Mouse (Mus musculus) embryonic facial prominence, embryonic 11.5 days (tissue): Measurements from ENCODE around the gene Lrfn2. TPM values are rescaled to one million over a fixed set of nuclear protein-coding genes. Genes with fewer than 3 reads are reported as not detected.
A peak's percentile ranks its signal among the peaks of the same experiment; 100 is the strongest.

Source experiments
- ATAC-seq: fragments of 200-750 bp; cut with Nextera tagmentation; replicated peaks from 2 replicates; pipeline ENCODE4 v1.8.0; 2017; ENCODE audit warnings: low read depth; ENCODE audit not compliant: insufficient number of reproducible peaks, low FRiP score, low TSS enrichment
- DNase-seq: peaks from one replicate; pipeline ENCODE4 v3.0.0-alpha.2; 2015; ENCODE audit warnings: low spot score
- H3K27ac ChIP-seq: fragments of 300-500 bp; sonication (generic); replicated peaks from 2 replicates; pipeline ENCODE4 v1.5.1; 2014; ENCODE audit warnings: mild to moderate bottlenecking, low read depth, low read length, control low read depth
- H3K27me3 ChIP-seq: fragments of 300-500 bp; sonication (generic); 2 replicates; pipeline ENCODE4 v1.6.1; 2014; ENCODE audit warnings: mild to moderate bottlenecking, low read length, moderate library complexity, mixed read lengths; ENCODE audit not compliant: control insufficient read depth, insufficient read depth
- H3K36me3 ChIP-seq: fragments of 300-500 bp; sonication (generic); replicated peaks from 2 replicates; pipeline ENCODE4 v1.6.1; 2014; ENCODE audit warnings: low read depth, mild to moderate bottlenecking, low read length, moderate library complexity, mixed read lengths; ENCODE audit not compliant: control insufficient read depth, insufficient read depth
- H3K4me1 ChIP-seq: fragments of 300-500 bp; sonication (generic); 2 replicates; pipeline ENCODE4 v1.6.1; 2014; ENCODE audit warnings: low read length, mixed read lengths; ENCODE audit not compliant: control insufficient read depth, insufficient read depth
- H3K4me2 ChIP-seq: fragments of 300-500 bp; sonication (generic); 2 replicates; pipeline ENCODE4 v1.6.1; 2014; ENCODE audit warnings: low read depth, mild to moderate bottlenecking, control low read depth, low read length, moderate library complexity
- H3K4me3 ChIP-seq: fragments of 300-500 bp; sonication (generic); 2 replicates; pipeline ENCODE4 v1.5.1; 2014; ENCODE audit warnings: low read depth, low read length, control low read depth
- H3K9ac ChIP-seq: fragments of 300-500 bp; sonication (generic); replicated peaks from 2 replicates; pipeline ENCODE4 v1.6.1; 2014; ENCODE audit warnings: mild to moderate bottlenecking, control low read depth, low read length
- H3K9me3 ChIP-seq: fragments of 300-500 bp; sonication (generic); replicated peaks from 2 replicates; pipeline ENCODE4 v1.6.1; 2016; ENCODE audit warnings: mild to moderate bottlenecking, low read length, inconsistent platforms, mixed read lengths; ENCODE audit not compliant: control insufficient read depth
- WGBS: fragments of 180-500 bp; shearing (Covaris S2); extraction: QIAGEN DNeasy Blood & Tissue Kit; methylation state at CpG from one replicate; pipeline ENCODE4 v1.1.7; 2014; 5-methylcytosine and 5-hydroxymethylcytosine counted together
- polyA plus RNA-seq: library from polyadenylated mRNA; unstranded; fragments of >200 nt; fragmentation: Nextera tagmentation; extraction: Ambion mirVana; gene quantifications from 2 replicates; pipeline ENCODE4 v1.2.1, GENCODE M21; 2014

The Lrfn2 gene
- polyA plus RNA-seq, 1 experiment from 2014 or later, result 0.18 TPM

GRCm38 (mm10) chr17:48946765-48947164 is 14.6 kb downstream of the Lrfn2 start:
- Histone ChIP-seq H3K9ac (no peak overlapping the region), H3K36me3 (no peaks in the 10 kb centered on the region), H3K27me3 (no peaks in the 10 kb centered on the region), H3K4me2 (no peak overlapping the region), H3K9me3 (no peaks in the 10 kb centered on the region), H3K4me1 (no peaks in the 10 kb centered on the region), H3K4me3 (no peak overlapping the region), H3K27ac (no peak overlapping the region)
- ATAC-seq (no peak), DNase-seq (no peak)
- WGBS, result 78% methylated on average over 3 of the region's 3 CpGs

GRCm38 (mm10) chr17:48951250-48951649 is 19.1 kb downstream of the Lrfn2 start:
- Histone ChIP-seq H3K9ac (no peak overlapping the region), H3K27me3 (no peaks in the 10 kb centered on the region), H3K4me3 (no peak overlapping the region), H3K9me3 (no peaks in the 10 kb centered on the region), H3K36me3 (no peaks in the 10 kb centered on the region), H3K4me1 (no peaks in the 10 kb centered on the region), H3K27ac (no peak overlapping the region), H3K4me2 (no peak overlapping the region)
- no peak for DNase-seq
- no peak for ATAC-seq
- WGBS, result 89% methylated on average over 1 of the region's 1 CpGs

GRCm38 (mm10) chr17:48956033-48956631 is 24.0 kb downstream of the Lrfn2 start:
- H3K4me2 ChIP-seq, result no peak overlapping the region
- no peak overlapping the region for H3K27ac ChIP-seq
- DNase-seq, result no peak
- no peak overlapping the region for H3K9ac ChIP-seq
- no peaks in the 10 kb centered on the region for H3K27me3 ChIP-seq
- 79% methylated on average over 7 of the region's 7 CpGs for WGBS
- no peak for ATAC-seq
- no peaks in the 10 kb centered on the region for H3K9me3 ChIP-seq
- no peaks in the 10 kb centered on the region for H3K4me1 ChIP-seq
- H3K36me3 ChIP-seq, result no peaks in the 10 kb centered on the region
- no peak overlapping the region for H3K4me3 ChIP-seq

- DNase-seq (peak; percentile 75), ATAC-seq (peak; percentile 71)
- no peak overlapping the region for H3K27ac ChIP-seq
- H3K4me3 ChIP-seq, result peak overlapping the region; percentile 11; the same call in 1 of the 2 replicates
- WGBS, result 5% methylated on average over 13 of the region's 16 CpGs
- no peak overlapping the region for H3K9ac ChIP-seq
- H3K27me3 ChIP-seq, result no peaks in the 10 kb centered on the region
- no peaks in the 10 kb centered on the region for H3K4me1 ChIP-seq
- H3K4me2 ChIP-seq, result peak overlapping the region; percentile 37
- no peaks in the 10 kb centered on the region for H3K9me3 ChIP-seq
- H3K36me3 ChIP-seq, result no peaks in the 10 kb centered on the region
These were observed 28.1 kb downstream of the Lrfn2 start for GRCm38 (mm10) chr17:48960161-48960698.

GRCm38 (mm10) chr17:48962646-48963045 is 30.5 kb downstream of the Lrfn2 start:
- Histone ChIP-seq H3K4me3 (no peak overlapping the region), H3K27ac (no peak overlapping the region), H3K4me2 (no peak overlapping the region), H3K9ac (no peak overlapping the region), H3K27me3 (no peaks in the 10 kb centered on the region), H3K4me1 (no peaks in the 10 kb centered on the region), H3K36me3 (no peaks in the 10 kb centered on the region), H3K9me3 (no peaks in the 10 kb centered on the region)
- DNase-seq, result no peak
- ATAC-seq, result no peak
- WGBS, result 59% methylated on average over 3 of the region's 3 CpGs

- Histone ChIP-seq H3K36me3 (no peaks in the 10 kb centered on the region), H3K4me1 (no peaks in the 10 kb centered on the region), H3K4me3 (no peak overlapping the region), H3K27me3 (no peaks in the 10 kb centered on the region), H3K9ac (no peak overlapping the region), H3K9me3 (no peaks in the 10 kb centered on the region), H3K27ac (no peak overlapping the region), H3K4me2 (no peak overlapping the region)
- ATAC-seq, result no peak
- 73% methylated on average over 9 of the region's 9 CpGs for WGBS
- DNase-seq, result no peak
These were observed 31.6 kb downstream of the Lrfn2 start for GRCm38 (mm10) chr17:48963740-48964139.

- no peak overlapping the region for H3K9ac ChIP-seq
- no peaks in the 10 kb centered on the region for H3K27me3 ChIP-seq
- H3K4me3 ChIP-seq, result no peak overlapping the region
- H3K36me3 ChIP-seq, result no peaks in the 10 kb centered on the region
- ATAC-seq, result no peak
- H3K4me2 ChIP-seq, result no peak overlapping the region
- H3K9me3 ChIP-seq, result no peaks in the 10 kb centered on the region
- H3K4me1 ChIP-seq, result no peaks in the 10 kb centered on the region
- H3K27ac ChIP-seq, result no peak overlapping the region
- DNase-seq, result no peak
- WGBS, result 89% methylated on average over 13 of the region's 13 CpGs
These were observed 36.1 kb downstream of the Lrfn2 start for GRCm38 (mm10) chr17:48968304-48968703.

- WGBS, result 80% methylated on average over 10 of the region's 10 CpGs
- Histone ChIP-seq H3K36me3 (no peaks in the 10 kb centered on the region), H3K4me3 (no peak overlapping the region), H3K27me3 (no peaks in the 10 kb centered on the region), H3K4me1 (no peaks in the 10 kb centered on the region), H3K4me2 (no peak overlapping the region), H3K9me3 (no peaks in the 10 kb centered on the region), H3K27ac (no peak overlapping the region), H3K9ac (no peak overlapping the region)
- no peak for ATAC-seq
- no peak for DNase-seq
These were observed 39.1 kb downstream of the Lrfn2 start for GRCm38 (mm10) chr17:48971296-48971695.
